Mouse (Mus musculus) cortical plate, adult 2 months (tissue): ENCODE measurements around the gene Zbtb20.

Source experiments
- CTCF ChIP-seq: fragments of 200-500 bp; IDR thresholded peaks from 2 replicates; pipeline ENCODE4 v1.5.1; 2011; ENCODE audit warnings: mild to moderate bottlenecking, control low read depth, low read length; ENCODE audit not compliant: insufficient read depth; ENCODE audit errors: extremely low read depth
- POLR2A ChIP-seq: fragments of 200-500 bp; IDR thresholded peaks from 2 replicates; pipeline ENCODE4 v1.6.1; 2011; ENCODE audit warnings: mild to moderate bottlenecking, low read length, control low read depth; ENCODE audit not compliant: insufficient read depth; ENCODE audit errors: extremely low read depth

GRCm38 (mm10) chr16:43399428-43399827, 523.7 kb downstream of the Zbtb20 start:
- TF ChIP-seq CTCF (no peak), POLR2A (no peak)
